In the genomic region with DNA sequence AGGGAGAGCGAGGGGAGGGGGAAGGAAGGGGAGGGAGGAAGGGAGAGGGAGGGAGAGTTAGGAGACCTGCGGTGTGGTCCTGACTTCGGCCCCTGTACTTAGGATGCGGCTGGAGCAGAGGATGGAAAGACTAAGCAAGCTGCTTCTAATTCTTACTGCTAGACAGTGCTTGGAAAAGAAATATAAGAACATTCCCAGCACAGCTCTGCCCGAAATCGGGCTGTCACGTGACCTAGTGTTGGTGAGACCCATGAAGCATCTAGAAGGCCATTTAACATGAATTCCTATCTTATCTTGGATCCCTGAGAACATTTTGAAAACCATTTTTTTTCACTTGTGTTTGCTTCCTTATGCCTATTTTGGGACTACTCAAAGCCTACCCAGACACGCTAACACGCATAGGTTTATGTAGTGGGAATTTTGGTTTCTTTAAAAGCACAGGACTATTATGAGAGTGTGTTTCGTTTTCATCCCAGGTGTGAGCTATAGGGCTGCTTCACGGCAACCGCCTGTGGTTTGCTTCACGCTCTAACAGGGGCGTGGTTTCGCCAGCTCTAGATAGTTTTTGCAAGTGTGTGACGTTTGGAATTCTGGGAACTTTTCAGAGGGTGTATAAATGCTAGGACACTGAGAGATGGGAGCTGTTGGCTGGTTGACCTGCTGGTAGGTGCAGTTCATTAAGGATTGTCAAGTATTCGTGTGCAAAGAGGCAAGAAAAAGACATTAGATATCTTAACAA, we compare ENCODE assay signal across 23 mouse cellular contexts. TPM values are rescaled to one million over a fixed set of nuclear protein-coding genes. Genes with fewer than 3 reads are reported as not detected.
DNase-seq lines count a peak whose midpoint lies in the region; ATAC-seq and TF ChIP-seq lines count a peak whose summit lies in the region.
"Had no signal": no experiment of that assay in that cellular context is flagged by ENCODE, and none has a peak within 500 bp of the region (broad histone marks: within the 10 kb centered on the region; RNA-seq: fewer than 3 reads in every experiment).

No protein-coding gene starts in this region.

- ATAC-seq in megakaryocyte, adult 5-6 weeks (ENCODE audit: poor library complexity, severe bottlenecking): no peak
- ATAC-seq: forebrain, postnatal 0 days; intestine, postnatal 0 days had no signal

- H3K4me3 ChIP-seq in spleen, adult 2 months (ENCODE audit: extremely low read depth, insufficient read depth, insufficient read length): peak overlapping the region; percentile 17; the same call in 1 of the 2 replicates
- no peak overlapping the region for H3K4me3 ChIP-seq in cerebellum, adult 2 months (replicated peaks; ENCODE audit: insufficient read depth, low read depth, low read length)
- H3K4me3 ChIP-seq: embryonic facial prominence, embryonic 12.5 days; heart, adult 2 months; heart, embryonic 15.5 days; hindbrain, embryonic 13.5 days; liver, embryonic 13.5 days; midbrain, embryonic 12.5 days had no signal

- TF ChIP-seq POLR2A in spleen, adult 2 months (IDR thresholded peaks at IDR 0.05; ENCODE audit: low read depth, low read length): no peak
- no peak for TF ChIP-seq POLR2A in cerebellum, adult 2 months (IDR thresholded peaks at IDR 0.05; ENCODE audit: borderline replicate concordance, insufficient read depth, low read length)

- 34% methylated on average over 17 of the region's 17 CpGs for WGBS in spleen, adult 2 months
- 92% methylated on average over 17 of the region's 17 CpGs for WGBS in cerebellum, adult 2 months

- H3K27ac ChIP-seq in spleen, adult 2 months (ENCODE audit: insufficient read depth, low read length): no peak overlapping the region
- H3K27ac ChIP-seq in cerebellum, adult 2 months (ENCODE audit: insufficient read depth, low read length): no peak overlapping the region
- H3K27ac ChIP-seq: embryonic facial prominence, embryonic 12.5 days; heart, adult 2 months; heart, embryonic 15.5 days; hindbrain, embryonic 13.5 days; kidney, postnatal 0 days; liver, embryonic 13.5 days; midbrain, embryonic 12.5 days had no signal

- TF ChIP-seq CTCF in spleen, adult 2 months (IDR thresholded peaks at IDR 0.05; ENCODE audit: extremely low read depth, insufficient read depth, insufficient read length, insufficient replicate concordance): no peak
- no peak for TF ChIP-seq CTCF in cerebellum, adult 2 months (IDR thresholded peaks at IDR 0.05; ENCODE audit: borderline replicate concordance, insufficient read depth, low read depth, low read length)

- H3K36me3 ChIP-seq in spleen, adult 2 months (ENCODE audit: control insufficient read depth, insufficient read depth, low read length): no peaks in the 10 kb centered on the region
- H3K36me3 ChIP-seq: embryonic facial prominence, embryonic 12.5 days; heart, embryonic 15.5 days; hindbrain, embryonic 13.5 days; liver, embryonic 13.5 days; midbrain, embryonic 12.5 days had no signal

- H3K4me1 ChIP-seq in spleen, adult 2 months (ENCODE audit: control insufficient read depth, insufficient read depth, insufficient read length): peaks cover 13% of the 10 kb centered on the region; the same call in 1 of the 2 replicates
- H3K4me1 ChIP-seq in cerebellum, adult 2 months (ENCODE audit: control insufficient read depth, insufficient read depth, low read length): no peaks in the 10 kb centered on the region
- H3K4me1 ChIP-seq: embryonic facial prominence, embryonic 12.5 days; heart, embryonic 15.5 days; hindbrain, embryonic 13.5 days; liver, embryonic 13.5 days; midbrain, embryonic 12.5 days had no signal

- no peaks in the 10 kb centered on the region for H3K27me3 ChIP-seq in spleen, adult 2 months (ENCODE audit: control insufficient read depth, insufficient read depth, low read length)
- no peaks in the 10 kb centered on the region for H3K27me3 ChIP-seq in cerebellum, adult 2 months (ENCODE audit: control insufficient read depth, insufficient read depth, low read length)
- H3K27me3 ChIP-seq: embryonic facial prominence, embryonic 12.5 days; heart, embryonic 15.5 days; hindbrain, embryonic 13.5 days; liver, embryonic 13.5 days; midbrain, embryonic 12.5 days had no signal

- no peak for DNase-seq in spleen, adult 2 months (ENCODE audit: low read depth in 1 of 2, low spot score in 2 of 2)
- no peak for DNase-seq in spleen, postnatal 14 days (ENCODE audit: low spot score in 2 of 2)
- peak; percentile 62 for DNase-seq in induced T-regulatory cell, adult 2 months (ENCODE audit: low read depth)
- DNase-seq in thymus, adult 18-20 months: peak; percentile 44 to 60
- no peak for DNase-seq in urinary bladder, postnatal 4 days (ENCODE audit: low spot score in 2 of 2)
- DNase-seq in kidney, adult 18-20 months: no peak
- no peak for DNase-seq in cerebellum, adult 2 months
- DNase-seq: adrenal gland, postnatal 10 days; cerebellum, adult 18-20 months; forebrain, postnatal 0 days; gastrocnemius, postnatal 10 days; heart, adult 2 months; left cerebral cortex, postnatal 4 days; liver, embryonic 13.5 days; lung, postnatal 14 days; right cerebral cortex, postnatal 4 days had no signal

RNA-seq across cellular contexts. Expression of a gene that starts 38.4 kb away (rescaled TPM):
- polyA plus RNA-seq in spleen, adult 2 months (2012; rRNA removed): 35.1 and 45.6 TPM in 2 replicates
- total RNA-seq in megakaryocyte, adult 5-6 weeks (2015): 15.3 and 27.2 TPM in 2 replicates
- 16.5 and 18.5 TPM in 2 replicates for total RNA-seq in megakaryocyte, adult 5-6 weeks (2017)
- 3.6 and 4.0 TPM in 2 replicates for polyA plus RNA-seq in cerebellum, adult 2 months (2012; rRNA removed)

RNA-seq across cellular contexts. Expression of a gene that starts 40.2 kb away (rescaled TPM):
- 11.7 and 11.9 TPM in 2 replicates for polyA plus RNA-seq in spleen, adult 2 months (2012; rRNA removed)
- total RNA-seq in megakaryocyte, adult 5-6 weeks (2015): 0.14 and 0.33 TPM in 2 replicates
- total RNA-seq in megakaryocyte, adult 5-6 weeks (2017): 0.04 and 0.40 TPM in 2 replicates
- polyA plus RNA-seq in cerebellum, adult 2 months (2012; rRNA removed): 59.1 and 59.5 TPM in 2 replicates

Comparison
In these comparisons a context has a peak if more than half of its experiments do, and no peak if none do; other contexts are left out.
1. DNase-seq: peak in induced T-regulatory cell, adult 2 months (single experiment) and thymus, adult 18-20 months (2 of 2); none in spleen, adult 2 months (0 of 2), spleen, postnatal 14 days (0 of 2), urinary bladder, postnatal 4 days (0 of 2), kidney, adult 18-20 months (single experiment) and cerebellum, adult 2 months (0 of 2).